Comparison of ENCODE assay signal across 8 mouse cellular contexts in the genomic region with DNA sequence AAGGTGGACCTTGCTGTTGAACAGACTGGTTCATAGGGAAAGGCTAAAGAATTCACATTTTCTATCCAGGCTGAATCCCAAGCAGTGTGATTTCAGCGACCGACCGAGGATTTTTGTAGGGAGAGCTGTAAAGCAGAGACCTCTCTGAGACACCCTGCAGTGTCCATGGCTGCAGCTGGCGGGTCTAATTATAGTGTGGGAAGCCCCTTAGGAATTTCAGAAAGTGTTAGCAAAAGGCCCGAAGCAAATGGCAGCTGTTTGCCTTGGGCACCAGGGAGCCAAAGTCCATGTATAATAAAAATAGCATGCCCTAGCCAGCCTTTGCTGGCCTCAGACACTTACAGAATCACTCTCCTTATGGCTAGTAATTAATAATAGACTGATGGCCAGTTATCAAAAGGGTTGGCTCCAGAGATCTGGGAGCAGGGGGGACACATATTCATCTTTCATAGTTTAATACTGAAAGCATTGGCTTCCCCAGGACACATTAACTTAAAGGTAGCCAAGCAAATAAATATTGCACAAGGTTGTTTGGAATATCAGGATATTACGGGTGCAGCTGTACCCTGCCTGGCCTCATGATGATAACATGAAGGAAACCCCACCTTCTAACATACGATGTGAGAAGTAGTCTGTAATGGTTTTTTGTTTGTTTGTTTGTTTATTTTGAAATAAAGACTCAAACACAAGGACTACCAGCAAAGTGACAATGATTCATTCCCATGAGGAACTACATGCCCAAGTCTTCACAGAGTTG.
DNase-seq lines count a peak whose midpoint lies in the region; ATAC-seq and TF ChIP-seq lines count a peak whose summit lies in the region.

No protein-coding gene starts in this region.

- ATAC-seq in embryonic facial prominence, embryonic 15.5 days (ENCODE audit: insufficient number of reproducible peaks, low FRiP score, low TSS enrichment, low read depth): 0 out of 2 replicates have a peak, but pooled peaks have one; percentile 34
- ATAC-seq in hindbrain, embryonic 15.5 days (ENCODE audit: low FRiP score, low read depth): peak; percentile 71
- ATAC-seq in midbrain, postnatal 0 days (ENCODE audit: low FRiP score): peak; percentile 65

- 41% methylated on average over 7 of the region's 7 CpGs for WGBS in embryonic facial prominence, embryonic 15.5 days
- 20% methylated on average over 7 of the region's 7 CpGs for WGBS in hindbrain, embryonic 15.5 days
- 25% methylated on average over 7 of the region's 7 CpGs for WGBS in midbrain, postnatal 0 days

- H3K4me3 ChIP-seq in embryonic facial prominence, embryonic 15.5 days (replicated peaks): no peak overlapping the region
- H3K4me3 ChIP-seq in hindbrain, embryonic 15.5 days: 0 out of 2 replicates have a peak overlapping the region, but pooled peaks have one; percentile 8
- H3K4me3 ChIP-seq in midbrain, postnatal 0 days (ENCODE audit: low read depth, low read length): no peak overlapping the region

- no peak overlapping the region for H3K4me2 ChIP-seq in embryonic facial prominence, embryonic 15.5 days (replicated peaks)
- H3K4me2 ChIP-seq in hindbrain, embryonic 15.5 days: peak overlapping the region; percentile 43
- peak overlapping the region; percentile 27; the same call in 1 of the 2 replicates for H3K4me2 ChIP-seq in midbrain, postnatal 0 days (ENCODE audit: low read depth, low read length, poor library complexity, severe bottlenecking)

- no peaks in the 10 kb centered on the region for H3K36me3 ChIP-seq in embryonic facial prominence, embryonic 15.5 days
- no peaks in the 10 kb centered on the region for H3K36me3 ChIP-seq in hindbrain, embryonic 15.5 days
- H3K36me3 ChIP-seq in midbrain, postnatal 0 days (ENCODE audit: insufficient read depth, low read length): no peaks in the 10 kb centered on the region

- no peaks in the 10 kb centered on the region for H3K9me3 ChIP-seq in embryonic facial prominence, embryonic 15.5 days (replicated peaks)
- H3K9me3 ChIP-seq in hindbrain, embryonic 15.5 days: no peaks in the 10 kb centered on the region
- no peaks in the 10 kb centered on the region for H3K9me3 ChIP-seq in midbrain, postnatal 0 days (ENCODE audit: low read length)

- H3K9ac ChIP-seq in embryonic facial prominence, embryonic 15.5 days: no peak overlapping the region
- H3K9ac ChIP-seq in hindbrain, embryonic 15.5 days: peak overlapping the region; percentile 29; the same call in 1 of the 2 replicates
- no peak overlapping the region for H3K9ac ChIP-seq in midbrain, postnatal 0 days (replicated peaks; ENCODE audit: low read length, poor library complexity, severe bottlenecking)

- no peak for TF ChIP-seq CTCF in midbrain, postnatal 0 days (IDR thresholded peaks at IDR 0.05)

- H3K27me3 ChIP-seq in embryonic facial prominence, embryonic 15.5 days: no peaks in the 10 kb centered on the region
- H3K27me3 ChIP-seq in hindbrain, embryonic 15.5 days: no peaks in the 10 kb centered on the region
- no peaks in the 10 kb centered on the region for H3K27me3 ChIP-seq in midbrain, postnatal 0 days (ENCODE audit: insufficient read depth, low read length)

- DNase-seq in heart, adult 8-10 months (ENCODE audit: low spot score): peak; percentile 11
- DNase-seq in heart, adult 11 months: no peak
- peak; percentile 62 for DNase-seq in midbrain, postnatal 0 days (ENCODE audit: low spot score)
- no peak for DNase-seq in gastrocnemius, adult 8-10 months (ENCODE audit: low spot score in 2 of 2)
- DNase-seq in cerebellum, adult 11 months: no peak
- DNase-seq in right cerebral cortex, postnatal 14 days: no peak

- H3K4me1 ChIP-seq in embryonic facial prominence, embryonic 15.5 days: peaks cover 39% of the 10 kb centered on the region
- peaks cover 38% of the 10 kb centered on the region for H3K4me1 ChIP-seq in hindbrain, embryonic 15.5 days (replicated peaks)
- peaks cover 12% of the 10 kb centered on the region; the same call in 1 of the 2 replicates for H3K4me1 ChIP-seq in midbrain, postnatal 0 days (ENCODE audit: insufficient read depth, low read length)

- peak overlapping the region; percentile 59; the same call in 1 of the 2 replicates for H3K27ac ChIP-seq in embryonic facial prominence, embryonic 15.5 days (replicated peaks)
- H3K27ac ChIP-seq in hindbrain, embryonic 15.5 days (replicated peaks): peak overlapping the region; percentile 75
- H3K27ac ChIP-seq in midbrain, postnatal 0 days (ENCODE audit: low read depth, low read length): peak overlapping the region; percentile 58

Comparison
In these comparisons a context has a peak if more than half of its experiments do, and no peak if none do; other contexts are left out.
1. DNase-seq: peak in heart, adult 8-10 months (single experiment) and midbrain, postnatal 0 days (single experiment); none in heart, adult 11 months (single experiment), gastrocnemius, adult 8-10 months (0 of 2), cerebellum, adult 11 months (single experiment) and right cerebral cortex, postnatal 14 days (single experiment).
2. Peak in every context shown above with its lines, with median percentiles within 50 percentile points of each other: ATAC-seq and H3K27ac ChIP-seq.